Mouse (Mus musculus) layer of hippocampus, adult 11-12 months (tissue): ENCODE results near the gene Larp4.

Experiments used
- DNase-seq: peaks from one replicate; pipeline ENCODE4 v3.0.0; 2022; ENCODE audit warnings: low spot score

Gene Larp4

DNA sequence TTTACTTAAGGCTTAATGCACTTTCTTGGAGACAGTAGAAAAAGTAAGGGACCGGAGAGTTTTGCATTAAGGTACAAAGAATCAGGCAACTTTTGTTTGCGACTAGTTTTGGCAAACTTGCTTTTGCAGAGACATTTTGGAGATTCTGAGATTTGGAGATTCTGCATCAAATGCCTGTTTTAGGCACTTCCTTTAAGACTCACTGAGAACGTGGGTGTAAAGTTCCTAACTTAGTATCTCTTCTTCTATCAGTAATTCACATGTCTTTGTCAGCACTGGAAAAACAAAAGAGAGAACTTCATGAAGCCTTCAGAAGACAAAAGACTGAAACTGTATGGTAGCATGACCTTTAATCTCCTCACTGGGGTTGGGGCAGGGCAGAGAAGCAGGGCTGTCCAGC, 87.8 kb downstream of the Larp4 start:
- no peak for DNase-seq

DNA sequence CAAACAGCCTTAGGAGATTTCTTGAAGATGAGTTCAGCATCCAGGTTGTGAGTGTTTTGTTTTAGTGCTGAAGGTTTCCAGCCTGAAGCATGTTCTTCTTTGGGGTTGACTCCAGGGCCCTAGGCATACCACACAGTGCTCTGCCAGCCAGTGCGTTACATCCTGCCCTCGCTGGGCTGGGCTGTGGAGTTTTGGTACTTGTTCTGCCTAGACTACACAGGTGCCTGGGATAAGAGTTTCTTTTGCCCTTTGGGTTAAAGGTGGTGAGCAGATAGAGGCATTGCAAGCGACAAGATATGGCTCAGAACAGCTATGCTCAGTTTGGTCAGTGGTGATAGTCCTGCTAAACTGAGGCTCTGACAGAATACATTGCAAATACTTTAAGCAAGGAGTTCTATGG, 88.3 kb downstream of the Larp4 start:
- DNase-seq: no peak

DNA sequence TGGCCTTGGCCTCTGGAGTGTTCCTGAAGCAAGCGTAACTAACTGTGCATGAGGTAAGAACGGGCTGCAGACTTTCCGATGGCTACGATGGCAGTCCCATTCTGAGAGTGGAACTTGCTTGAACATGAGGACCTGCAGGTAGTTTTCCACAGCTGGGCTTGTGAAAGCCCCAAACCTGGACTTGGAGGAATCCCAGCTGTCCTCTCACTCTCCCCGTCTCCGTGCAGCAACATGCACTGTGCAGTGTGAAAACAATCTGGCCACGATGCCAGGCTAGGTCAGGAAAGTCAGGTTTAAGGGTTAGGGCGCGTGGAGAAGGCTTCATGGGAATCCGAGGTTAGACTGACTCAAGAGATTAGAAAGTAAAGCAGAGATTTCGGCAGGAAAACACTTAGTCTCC, 89.0 kb downstream of the Larp4 start:
- no peak for DNase-seq

DNA sequence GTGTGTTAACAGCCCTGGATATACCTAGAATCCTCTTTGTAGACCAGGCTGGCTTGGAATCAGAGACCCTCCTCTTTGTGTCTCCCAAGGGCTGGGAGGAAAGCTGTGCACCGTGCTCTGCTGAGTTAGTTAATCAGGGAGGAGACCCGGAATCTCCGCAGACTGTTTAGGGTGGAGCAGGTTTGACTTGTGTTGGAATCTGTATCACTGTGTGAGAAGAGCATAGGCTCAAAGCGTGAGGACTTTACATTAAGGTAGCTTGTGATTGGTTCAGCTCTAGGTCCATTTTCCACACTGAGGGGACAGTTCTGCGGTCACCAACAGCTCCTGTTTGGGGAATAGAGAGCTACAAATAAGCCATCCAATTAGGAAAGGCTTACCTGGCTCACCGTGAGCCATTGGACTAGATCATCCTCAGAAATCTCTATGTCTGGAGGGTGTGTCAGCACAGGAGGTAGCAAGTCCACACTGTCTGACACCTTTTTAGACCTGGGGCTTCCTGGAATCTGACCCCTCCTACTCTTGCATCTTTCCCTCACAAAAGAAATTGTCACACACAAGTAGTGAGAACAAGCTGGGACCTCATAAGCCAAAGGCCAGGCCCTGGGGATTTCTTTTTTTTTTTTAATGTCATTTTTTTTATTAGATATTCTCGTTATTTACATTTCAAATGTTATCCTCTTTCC, 89.9 kb downstream of the Larp4 start:
- no peak for DNase-seq

DNA sequence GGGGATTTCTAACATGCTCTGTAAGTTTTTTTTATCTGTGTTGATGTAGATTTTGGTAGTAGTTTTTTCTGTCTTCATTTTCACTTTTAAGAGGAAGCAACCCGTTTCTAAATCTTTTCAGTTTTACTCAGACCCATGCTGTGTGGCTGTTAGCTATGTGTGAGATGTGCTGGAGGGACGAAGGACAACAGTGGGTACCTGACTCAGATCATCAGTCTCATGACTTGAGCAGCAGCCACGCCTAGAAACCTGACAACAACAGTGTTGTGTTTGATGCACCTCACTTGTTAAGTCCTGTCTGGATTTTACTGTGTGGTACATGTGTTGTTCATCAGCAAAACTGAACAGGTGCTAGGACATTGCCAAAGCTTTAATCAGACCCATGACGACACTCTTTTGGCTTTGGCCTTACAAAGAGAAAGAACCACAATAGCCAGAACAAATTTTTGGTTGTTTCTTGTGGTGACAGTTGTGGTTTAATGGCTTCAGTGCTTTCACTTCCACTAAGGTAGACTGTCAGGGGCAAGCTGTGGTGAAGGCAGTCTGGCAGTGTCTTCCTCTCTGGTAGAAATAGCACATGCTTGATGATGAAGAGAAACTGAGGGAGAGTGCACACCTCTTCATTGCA, 90.8 kb downstream of the Larp4 start:
- no peak for DNase-seq

DNA sequence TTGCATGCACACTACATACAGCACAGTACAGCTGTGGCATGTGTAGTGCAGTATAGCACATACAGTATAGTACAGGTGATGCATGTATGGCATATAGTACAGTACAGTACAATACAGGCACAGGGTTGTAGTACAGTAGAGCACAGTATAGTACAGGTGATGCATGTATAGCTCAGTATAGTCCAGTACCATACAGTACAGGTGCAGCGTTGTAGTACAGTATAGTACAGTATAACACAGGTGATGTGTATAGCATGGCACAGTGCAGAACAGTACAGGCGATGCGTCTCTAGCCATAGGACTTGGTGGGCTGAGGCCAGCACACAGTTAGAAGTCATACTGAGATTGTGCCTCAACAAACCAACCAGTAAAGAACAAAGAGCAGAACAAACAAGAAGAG, 91.5 kb downstream of the Larp4 start:
- no peak for DNase-seq

DNA sequence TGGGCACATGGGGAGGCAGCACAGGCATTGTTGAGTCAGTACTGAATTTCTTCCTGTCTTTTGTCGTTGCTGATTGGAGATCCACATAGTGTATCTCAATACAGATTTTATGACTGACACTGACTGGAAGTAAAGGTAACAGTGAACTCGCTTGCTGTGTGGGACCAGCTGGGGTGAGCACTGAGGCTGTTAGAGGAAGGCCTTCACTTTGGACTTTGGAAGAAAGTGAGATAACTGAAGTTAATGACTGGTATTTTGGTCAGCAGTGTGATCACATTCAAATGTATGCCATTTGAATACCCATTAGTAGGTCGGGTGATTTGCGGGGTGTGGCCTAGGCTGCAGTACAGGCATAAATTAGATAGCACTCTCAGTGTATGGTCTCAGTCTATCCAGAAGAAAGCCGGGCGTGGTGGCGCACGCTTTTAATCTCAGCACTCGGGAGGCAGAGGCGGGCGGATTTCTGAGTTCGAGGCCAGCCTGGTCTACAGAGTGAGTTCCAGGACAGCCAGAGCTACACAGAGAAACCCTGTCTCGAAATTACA, 93.4 kb downstream of the Larp4 start:
- DNase-seq: no peak
